Mouse (Mus musculus) duodenum, adult 2 months (tissue): ENCODE measurements around the gene Mrps30. TPM values are rescaled to one million over a fixed set of nuclear protein-coding genes. Genes with fewer than 3 reads are reported as not detected.

Source experiments
- polyA plus RNA-seq: library from polyadenylated mRNA; depleted of rRNA; stranded (reverse); fragments of >200 nt; gene quantifications from 2 replicates; pipeline ENCODE4 v1.2.3, GENCODE M21; 2012; ENCODE audit warnings: low replicate concordance; rRNA removed

Mrps30 gene
- polyA plus RNA-seq = 29.0 and 50.7 TPM in 2 replicates

DNA sequence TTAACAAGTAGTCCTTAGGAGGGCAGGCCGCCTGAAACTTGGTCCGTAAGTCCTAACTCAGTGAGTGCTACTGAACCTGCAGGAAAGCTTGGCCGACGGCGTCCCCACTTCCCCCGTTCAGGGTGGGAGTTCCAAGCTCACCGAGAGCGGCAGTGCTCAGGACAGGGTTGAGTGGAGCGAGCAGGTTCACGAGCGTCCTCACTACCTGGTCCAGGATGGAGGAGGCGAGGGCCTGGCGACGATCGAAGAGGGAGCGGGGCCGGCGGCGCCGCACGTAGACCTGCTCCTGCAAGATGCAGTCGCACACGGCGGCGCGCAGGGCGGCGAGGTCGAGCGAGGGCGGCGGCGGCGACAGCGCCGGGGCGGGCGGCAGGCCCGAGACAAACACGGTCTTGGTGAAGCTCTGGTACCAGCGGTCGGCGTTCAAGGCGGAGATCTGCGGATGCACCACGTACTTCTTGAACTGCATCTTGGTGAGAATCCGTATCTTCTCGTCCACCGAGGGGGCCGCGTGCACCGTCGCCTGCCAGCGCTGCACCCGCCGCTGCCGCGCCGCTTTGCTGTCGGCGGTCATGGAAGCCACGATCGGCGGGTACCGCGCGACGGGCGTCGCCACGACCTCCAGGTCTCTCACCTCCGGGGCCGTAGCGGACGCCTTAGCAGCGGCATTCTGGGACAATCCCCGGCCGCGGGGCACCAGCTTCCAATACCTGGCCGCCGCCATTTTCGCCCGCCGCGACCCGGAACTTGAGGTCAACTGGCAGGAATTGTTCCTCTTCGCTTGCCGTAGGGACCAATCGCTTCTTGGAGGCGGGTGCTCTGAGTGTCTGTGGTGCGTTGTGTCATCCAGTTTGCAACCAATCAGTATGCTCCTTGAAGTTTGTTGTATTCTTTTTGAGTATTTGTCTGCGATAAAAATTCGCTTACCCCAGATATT lies at the start of gene Mrps30, which contains the start of gene B430218F22Rik:
TSS of gene Mrps30 (minus strand) at position 742 of the 937 bp plus-strand sequence.
TSS of gene B430218F22Rik (plus strand) at position 120 of the 937 bp plus-strand sequence.

Other genes with a start within 250 kb of the Mrps30 start
- gene B430218F22Rik, start 622 bp downstream of the Mrps30 start, polyA plus RNA-seq = 0.23 and 0.26 TPM in 2 replicates